Mouse (Mus musculus) bone marrow, adult 2 months (tissue): ENCODE data around the gene Tuft1.

ENCODE experiments used
- CTCF ChIP-seq: fragments of 200-500 bp; IDR thresholded peaks from 2 replicates; pipeline ENCODE4 v1.5.1; 2011; ENCODE audit warnings: low read length, control low read depth; ENCODE audit not compliant: control insufficient read depth, insufficient read depth
- POLR2A ChIP-seq: fragments of 200-500 bp; IDR thresholded peaks from 2 replicates; pipeline ENCODE4 v1.6.1; 2011; ENCODE audit warnings: low read depth, mild to moderate bottlenecking, control low read depth, low read length, borderline replicate concordance; ENCODE audit not compliant: control insufficient read depth

DNA sequence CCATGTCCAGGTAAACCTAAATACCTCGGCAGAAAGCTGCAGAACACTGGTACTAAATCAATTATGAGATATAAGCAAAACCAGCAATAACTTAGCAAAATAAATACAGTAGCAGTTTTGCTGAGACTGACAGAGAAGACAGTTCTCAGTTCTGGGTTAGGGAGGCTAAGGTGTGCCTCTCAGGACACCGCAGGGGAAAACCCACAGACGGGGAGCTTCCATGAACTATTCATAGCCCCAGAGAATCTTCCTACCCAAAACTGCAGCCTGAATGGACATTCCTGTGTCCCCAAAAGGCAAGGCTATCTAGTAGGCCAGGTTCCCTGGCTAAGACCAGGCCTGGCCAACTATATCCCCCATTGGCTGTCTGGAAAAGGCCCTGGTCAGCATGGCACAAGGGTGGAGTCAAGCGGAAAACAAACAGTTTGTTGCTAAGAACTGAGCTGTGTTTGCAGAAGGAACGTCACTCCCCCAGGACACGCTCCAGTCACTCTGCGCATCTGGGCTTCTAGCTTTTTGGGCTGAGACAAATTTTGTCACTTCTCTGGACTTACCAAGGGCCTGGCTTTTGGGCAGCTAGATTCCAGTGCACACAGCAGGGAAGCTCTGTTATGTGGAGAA is 45.3 kb downstream of the Tuft1 start:
- TF ChIP-seq POLR2A (no peak), CTCF (no peak)
